Mouse (Mus musculus) myocyte (in vitro differentiated cells): ENCODE results near the gene Slc13a5.

ENCODE experiments used
- E2F4 ChIP-seq: IDR thresholded peaks from one replicate; pipeline ENCODE4 v1.6.1; 2011; ENCODE audit warnings: mild to moderate bottlenecking, control low read depth, moderate library complexity; ENCODE audit not compliant: insufficient read depth
- MYOG ChIP-seq, 3 experiments: IDR thresholded peaks; one replicate each; pipeline ENCODE4 v1.6.1; 2011; ENCODE audit warnings: control low read depth in 2 of 3, low read depth in 2 of 3, mild to moderate bottlenecking in 2 of 3; ENCODE audit not compliant: insufficient read length in 2 of 3, control insufficient read depth in 1 of 3, insufficient read depth in 1 of 3
- POLR2A ChIP-seq: IDR thresholded peaks from one replicate; pipeline ENCODE4 v1.6.1; 2011; ENCODE audit warnings: low read depth, mild to moderate bottlenecking, control low read depth, moderate library complexity; ENCODE audit not compliant: insufficient read length
- POLR2AphosphoS2 ChIP-seq: IDR thresholded peaks from one replicate; pipeline ENCODE4 v1.6.1; 2011; ENCODE audit warnings: low read depth, control low read depth; ENCODE audit not compliant: insufficient read length
- TCF12 ChIP-seq: IDR thresholded peaks from one replicate; pipeline ENCODE4 v1.6.1; 2011; ENCODE audit warnings: mild to moderate bottlenecking, control low read depth; ENCODE audit not compliant: poor library complexity, insufficient read depth, severe bottlenecking

GRCm38 (mm10) chr11:72271761-72272160, 4.7 kb upstream of the Slc13a5 start:
- TF ChIP-seq E2F4 (no peak), POLR2A (no peak), MYOG (IDR thresholded peaks at IDR 0.05; ENCODE audit: control insufficient read depth in 1 of 3, insufficient read depth in 1 of 3, insufficient read length in 2 of 3, low read depth in 2 of 3) (no peak), TCF12 (no peak), POLR2AphosphoS2 (no peak)
